Mouse (Mus musculus) forebrain, embryonic 14.5 days (tissue): Measurements from ENCODE around the gene Gemin5. TPM values are rescaled to one million over a fixed set of nuclear protein-coding genes. Genes with fewer than 3 reads are reported as not detected.
"Not testable (repeated sequence)": the region's sequence is repeated elsewhere in the genome, so short reads cannot be mapped to it uniquely, and the experiment has no call there.

Source experiments
- ATAC-seq: fragments of 200-750 bp; cut with Nextera tagmentation; 2 replicates; pipeline ENCODE4 v1.8.0; 2017; ENCODE audit warnings: mild to moderate bottlenecking, moderate library complexity
- DNase-seq: peaks from one replicate; pipeline ENCODE4 v3.0.0-alpha.2; 2015; ENCODE audit warnings: low spot score
- H3K27ac ChIP-seq: fragments of 300-500 bp; sonication (generic); 2 replicates; pipeline ENCODE4 v1.5.1; 2014; ENCODE audit warnings: low read depth, mild to moderate bottlenecking, control low read depth, low read length, moderate library complexity
- H3K27me3 ChIP-seq: fragments of 300-500 bp; sonication (generic); replicated peaks from 2 replicates; pipeline ENCODE4 v1.6.1; 2014; ENCODE audit warnings: low read length, control low read depth, mixed read lengths; ENCODE audit not compliant: control insufficient read depth, insufficient read depth
- H3K36me3 ChIP-seq: fragments of 300-500 bp; sonication (generic); 2 replicates; pipeline ENCODE4 v1.6.1; 2014; ENCODE audit warnings: low read length, control low read depth; ENCODE audit not compliant: control insufficient read depth, insufficient read depth
- H3K4me1 ChIP-seq: fragments of 300-500 bp; sonication (generic); 2 replicates; pipeline ENCODE4 v1.6.1; 2014; ENCODE audit warnings: antibody characterized with exemption, low read length, control low read depth; ENCODE audit not compliant: control insufficient read depth, insufficient read depth
- H3K4me2 ChIP-seq: fragments of 300-500 bp; sonication (generic); 2 replicates; pipeline ENCODE4 v1.6.1; 2014; ENCODE audit warnings: mild to moderate bottlenecking, control low read depth, low read length
- H3K4me3 ChIP-seq: fragments of 300-500 bp; sonication (generic); 2 replicates; pipeline ENCODE4 v1.5.1; 2014; ENCODE audit warnings: low read depth, low read length, control low read depth
- H3K9ac ChIP-seq: fragments of 300-500 bp; sonication (generic); 2 replicates; pipeline ENCODE4 v1.6.1; 2014; ENCODE audit warnings: mild to moderate bottlenecking, low read length, control low read depth, moderate library complexity
- H3K9me3 ChIP-seq: fragments of 300-500 bp; sonication (generic); replicated peaks from 2 replicates; pipeline ENCODE4 v1.6.1; 2016; ENCODE audit warnings: low read length, control low read depth, mixed read lengths; ENCODE audit not compliant: control insufficient read depth
- WGBS: fragments of 180-500 bp; shearing (Covaris S2); extraction: QIAGEN DNeasy Blood & Tissue Kit; methylation state at CpG from one replicate; pipeline ENCODE4 v1.1.7; 2014; 5-methylcytosine and 5-hydroxymethylcytosine counted together
- polyA plus RNA-seq: library from polyadenylated mRNA; unstranded; fragments of >200 nt; fragmentation: Nextera tagmentation; extraction: Ambion mirVana; gene quantifications from 2 replicates; pipeline ENCODE4 v1.2.1, GENCODE M21; 2014

The Gemin5 gene
- polyA plus RNA-seq, 1 experiment from 2014 or later: 15.0 TPM

DNA sequence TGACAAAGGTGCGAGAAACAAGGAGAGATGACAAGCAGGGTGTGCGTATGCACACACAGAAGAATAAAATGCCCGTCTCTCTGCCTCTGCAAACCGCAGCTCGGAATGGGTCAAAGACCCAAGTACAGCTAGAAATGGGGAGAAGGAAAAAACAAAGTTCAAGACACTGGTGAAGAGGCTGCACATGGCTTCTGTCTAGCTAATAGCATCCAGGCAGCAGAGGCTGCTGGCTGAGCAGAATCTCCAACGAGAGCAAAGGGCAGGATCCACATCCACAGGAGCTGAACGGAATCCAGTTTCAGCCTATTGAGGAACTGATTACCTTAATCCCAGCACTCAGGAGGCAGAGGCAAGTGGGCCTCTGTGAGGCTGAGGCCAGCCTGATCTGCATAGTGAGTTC, 12.4 kb upstream of the Gemin5 start:
- H3K4me3 ChIP-seq: no peak overlapping the region
- 93% methylated on average over 7 of the region's 7 CpGs for WGBS

DNA sequence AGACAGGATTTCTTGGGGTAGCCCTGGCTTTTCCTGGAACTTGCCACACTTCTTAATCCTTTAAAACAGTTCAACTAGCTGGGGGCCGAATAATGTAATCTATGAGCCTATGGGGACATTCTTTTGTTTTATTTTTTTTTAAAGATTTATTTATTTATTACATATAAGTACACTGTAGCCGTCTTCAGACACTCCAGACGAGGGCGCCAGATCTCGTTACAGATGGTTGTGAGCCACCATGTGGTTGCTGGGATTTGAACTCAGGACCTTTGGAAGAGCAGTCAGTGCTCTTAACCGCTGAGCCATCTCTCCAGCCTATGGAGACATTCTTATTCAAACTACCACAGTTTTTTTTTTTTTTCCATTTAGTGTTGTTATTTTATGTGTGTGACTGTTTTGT, 11.6 kb upstream of the Gemin5 start:
- whole genome bisulfite sequencing: 93% methylated on average over 6 of the region's 6 CpGs
- H3K27me3 ChIP-seq, H3K4me3 ChIP-seq, H3K4me1 ChIP-seq, H3K9ac ChIP-seq, DNase-seq, ATAC-seq, H3K27ac ChIP-seq, H3K4me2 ChIP-seq, H3K9me3 ChIP-seq: not testable (repeated sequence)
- H3K36me3 ChIP-seq: peaks cover 46% of the 10 kb centered on the region

More for the DNA sequence above, 12.4 kb upstream of the Gemin5 start:
- H3K4me1 ChIP-seq: no peaks in the 10 kb centered on the region
- no peaks in the 10 kb centered on the region for H3K27me3 ChIP-seq
- no peaks in the 10 kb centered on the region for H3K9me3 ChIP-seq
- no peak overlapping the region for H3K27ac ChIP-seq
- DNase-seq (no peak), ATAC-seq (no peak)
- H3K4me2 ChIP-seq: no peak overlapping the region
- no peak overlapping the region for H3K9ac ChIP-seq
- peaks cover 38% of the 10 kb centered on the region for H3K36me3 ChIP-seq

DNA sequence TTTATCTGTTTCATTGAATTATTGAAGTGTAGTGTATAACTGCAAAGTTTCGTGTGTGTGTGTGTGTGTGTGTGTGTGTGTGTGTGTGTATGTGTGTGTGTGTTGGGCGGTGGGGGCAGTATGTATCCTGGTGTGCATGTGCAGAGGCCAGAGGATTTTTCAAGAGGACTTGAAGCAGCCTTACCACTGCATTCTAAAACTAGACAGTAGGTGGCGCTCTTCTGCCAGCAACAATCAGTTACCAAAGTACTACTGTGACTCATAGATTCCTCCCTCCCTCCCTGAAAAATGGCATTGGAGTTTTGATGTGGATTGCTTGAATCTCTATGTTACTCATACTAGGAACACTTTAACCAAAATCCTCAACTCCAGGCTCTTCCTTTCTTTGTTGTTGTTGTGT, 11.2 kb upstream of the Gemin5 start:
- peak; percentile 42; the same call in 1 of the 2 replicates for ATAC-seq
- WGBS: 25% methylated on average over 3 of the region's 3 CpGs
- peak; percentile 86 for DNase-seq
- no peak overlapping the region for H3K27ac ChIP-seq
- no peak overlapping the region for H3K4me3 ChIP-seq
- H3K4me2 ChIP-seq: no peak overlapping the region
- no peaks in the 10 kb centered on the region for H3K4me1 ChIP-seq
- no peaks in the 10 kb centered on the region for H3K27me3 ChIP-seq
- H3K9me3 ChIP-seq: no peaks in the 10 kb centered on the region
- peaks cover 50% of the 10 kb centered on the region for H3K36me3 ChIP-seq
- H3K9ac ChIP-seq: no peak overlapping the region

DNA sequence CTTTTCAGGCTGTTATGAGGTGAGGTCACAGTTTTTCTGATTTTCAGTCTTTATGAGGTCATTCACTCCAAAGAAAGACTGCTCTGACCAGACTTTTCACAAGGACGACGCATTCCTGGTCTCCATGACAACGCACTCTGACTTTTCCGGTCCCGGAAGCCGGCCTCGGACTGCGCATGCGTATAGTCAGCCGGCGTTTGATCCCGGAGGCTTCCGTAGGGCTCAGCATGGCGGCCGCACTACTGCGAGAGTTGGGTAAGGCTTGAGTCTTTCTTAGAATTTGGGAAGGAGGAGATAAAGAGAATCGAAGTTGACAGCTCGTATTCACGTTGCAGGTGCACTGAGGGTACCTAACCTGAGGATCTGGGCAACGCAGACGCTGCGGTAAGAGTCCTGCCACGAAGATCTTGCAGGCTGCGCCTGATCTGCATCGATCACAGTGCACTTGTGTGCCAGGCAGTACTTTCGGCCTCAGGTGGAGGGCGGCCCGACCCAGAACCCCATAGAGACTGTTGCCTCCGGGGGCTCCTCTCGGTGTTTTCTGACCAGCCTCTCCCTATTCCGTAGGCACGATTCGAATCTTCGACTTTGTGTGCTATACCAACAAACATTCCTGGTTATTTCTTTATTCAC, 3.2 kb upstream of the Gemin5 start, which contains the start of gene Mrpl22:
Mrpl22 (plus strand) TSS at position 203 of the 633 bp plus-strand sequence.
- ATAC-seq (peak; percentile 79), DNase-seq (peak; percentile 98)
- Histone ChIP-seq H3K4me3 (peak within 1 kb of the TSS; percentile 70), H3K9me3 (no peaks in the 10 kb centered on the region), H3K4me1 (peaks cover 10% of the 10 kb centered on the region), H3K27me3 (no peaks in the 10 kb centered on the region), H3K36me3 (peaks cover 35% of the 10 kb centered on the region), H3K27ac (peak within 1 kb of the TSS; percentile 63), H3K9ac (peak within 1 kb of the TSS; percentile 84), H3K4me2 (peak within 1 kb of the TSS; percentile 83)
- WGBS: 1% methylated on average over 34 of the region's 34 CpGs

DNA sequence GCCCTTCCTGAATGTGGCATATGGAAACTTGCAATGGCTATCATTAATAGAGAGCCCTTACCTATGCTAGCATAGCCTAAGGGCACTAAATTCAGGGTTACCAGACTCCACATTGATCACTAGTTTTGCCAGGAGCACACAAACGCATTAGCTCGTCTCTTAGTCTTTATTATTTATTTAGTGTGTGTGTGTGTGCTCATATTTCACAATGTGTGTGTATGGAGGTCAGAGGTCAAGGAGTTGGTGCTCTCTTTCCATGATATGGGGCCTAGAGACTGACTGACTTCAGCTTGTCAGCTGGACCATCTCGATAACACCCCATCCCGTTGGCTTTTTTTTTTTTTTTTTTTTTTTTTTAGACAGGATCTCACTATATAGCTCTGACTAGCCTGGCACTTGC, 1.3 kb upstream of the Gemin5 start:
- DNase-seq (no peak), ATAC-seq (no peak)
- Histone ChIP-seq H3K9ac (no peak overlapping the region), H3K27me3 (no peaks in the 10 kb centered on the region), H3K36me3 (peaks cover 29% of the 10 kb centered on the region), H3K27ac (no peak overlapping the region), H3K9me3 (no peaks in the 10 kb centered on the region), H3K4me1 (peaks cover 10% of the 10 kb centered on the region), H3K4me2 (no peak overlapping the region), H3K4me3 (no peak overlapping the region)
- WGBS: 89% methylated on average over 4 of the region's 4 CpGs

DNA sequence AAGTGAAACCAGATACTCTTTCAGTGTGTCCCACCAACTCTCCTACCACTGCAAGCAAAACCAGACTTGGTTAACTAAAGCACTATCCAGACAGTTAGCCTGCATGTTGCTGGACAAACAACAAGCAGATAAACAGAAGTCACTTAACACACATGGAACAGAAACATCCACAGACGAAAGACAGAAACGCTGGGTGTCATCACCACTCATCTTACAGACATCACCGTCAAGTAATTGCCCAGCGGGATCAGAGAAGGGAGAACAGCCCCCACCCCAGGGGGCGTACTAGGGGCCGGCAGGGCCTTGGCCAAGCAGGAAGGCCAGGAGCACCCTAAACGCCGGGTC, 545 bp downstream of the Gemin5 start:
- peaks cover 31% of the 10 kb centered on the region for H3K36me3 ChIP-seq
- H3K4me1 ChIP-seq: peaks cover 10% of the 10 kb centered on the region
- peak; percentile 2 for DNase-seq
- peak overlapping the region; percentile 44; the same call in 1 of the 2 replicates for H3K27ac ChIP-seq
- peak overlapping the region; percentile 84 for H3K4me3 ChIP-seq
- peak overlapping the region; percentile 77 for H3K4me2 ChIP-seq
- no peak for ATAC-seq
- under 1% methylated on average over 8 of the region's 8 CpGs for WGBS
- H3K27me3 ChIP-seq: no peaks in the 10 kb centered on the region
- H3K9ac ChIP-seq: peak overlapping the region; percentile 74
- no peaks in the 10 kb centered on the region for H3K9me3 ChIP-seq

DNA sequence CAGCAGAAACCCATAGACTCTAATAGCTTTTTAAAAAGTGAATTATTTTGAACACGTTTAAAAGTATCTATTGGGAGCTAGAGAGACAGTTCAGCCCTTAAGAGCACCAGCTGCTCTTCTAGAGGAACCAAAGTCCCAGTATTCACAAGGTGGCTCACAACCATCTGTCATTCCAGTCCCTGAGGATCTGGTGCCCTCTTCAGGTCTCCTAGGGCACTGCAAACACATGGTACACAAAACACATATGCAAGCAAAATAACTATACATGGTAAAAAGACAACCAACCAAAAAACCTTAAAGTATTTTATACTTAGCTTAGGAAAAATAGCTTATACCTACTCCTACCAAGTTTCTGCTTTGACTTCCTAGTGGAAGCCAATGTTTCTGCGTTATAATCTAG, 3.3 kb downstream of the Gemin5 start:
- no peak overlapping the region for H3K9ac ChIP-seq
- peaks cover 4% of the 10 kb centered on the region; the same call in 1 of the 2 replicates for H3K4me1 ChIP-seq
- no peak for DNase-seq
- peaks cover 53% of the 10 kb centered on the region for H3K36me3 ChIP-seq
- no peak overlapping the region for H3K4me3 ChIP-seq
- 96% methylated on average over 2 of the region's 2 CpGs for WGBS
- no peaks in the 10 kb centered on the region for H3K27me3 ChIP-seq
- no peak overlapping the region for H3K4me2 ChIP-seq
- ATAC-seq: no peak
- no peak overlapping the region for H3K27ac ChIP-seq
- H3K9me3 ChIP-seq: no peaks in the 10 kb centered on the region

DNA sequence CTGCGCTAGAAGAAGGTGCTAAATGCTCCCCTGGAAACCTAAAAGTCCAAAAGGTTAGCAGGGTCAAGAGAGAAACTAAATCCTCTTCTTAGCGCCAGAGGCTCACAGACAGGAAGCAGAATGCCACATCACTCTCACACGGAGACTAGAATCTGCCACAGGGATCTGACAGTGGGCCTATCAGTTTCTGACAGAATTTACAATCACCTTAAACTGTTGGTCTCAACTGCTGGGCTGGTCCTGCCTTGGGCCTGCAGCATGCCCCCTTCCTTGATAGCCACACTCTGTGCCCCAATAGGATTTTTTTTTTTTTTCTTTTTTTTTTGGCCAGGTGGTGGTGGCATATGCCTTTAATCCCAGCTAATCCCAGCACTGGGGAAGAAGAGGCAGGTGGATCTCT, 11.5 kb downstream of the Gemin5 start:
- H3K27ac ChIP-seq: no peak overlapping the region
- no peak overlapping the region for H3K4me2 ChIP-seq
- no peak overlapping the region for H3K4me3 ChIP-seq
- H3K4me1 ChIP-seq: no peaks in the 10 kb centered on the region
- no peak for DNase-seq
- WGBS: 96% methylated on average over 3 of the region's 3 CpGs
- H3K9me3 ChIP-seq: no peaks in the 10 kb centered on the region
- H3K27me3 ChIP-seq: no peaks in the 10 kb centered on the region
- no peak overlapping the region for H3K9ac ChIP-seq
- H3K36me3 ChIP-seq: peaks cover 79% of the 10 kb centered on the region
- no peak for ATAC-seq

DNA sequence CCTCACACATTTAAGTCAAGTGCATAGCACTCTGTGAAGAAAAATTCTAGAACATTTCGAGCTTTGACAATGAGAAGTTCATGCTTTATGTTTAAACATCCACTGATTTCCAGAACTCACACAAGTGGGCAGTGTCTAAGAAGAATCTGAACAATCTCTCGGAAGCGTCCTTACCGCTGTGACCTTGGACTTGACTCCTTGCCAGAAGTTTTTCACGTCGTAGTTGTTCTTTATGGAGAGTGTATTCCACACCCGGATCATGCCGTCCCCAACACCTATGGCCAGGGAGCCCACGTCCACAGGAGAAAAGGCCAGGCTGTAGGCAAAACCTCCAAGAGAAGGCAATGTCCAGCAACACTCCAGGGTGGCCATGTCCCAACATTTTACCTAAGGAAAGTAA, 12.9 kb downstream of the Gemin5 start:
- Histone ChIP-seq H3K9ac (no peak overlapping the region), H3K27ac (no peak overlapping the region), H3K36me3 (peaks cover 73% of the 10 kb centered on the region), H3K4me2 (no peak overlapping the region), H3K4me1 (no peaks in the 10 kb centered on the region), H3K4me3 (no peak overlapping the region), H3K9me3 (no peaks in the 10 kb centered on the region), H3K27me3 (no peaks in the 10 kb centered on the region)
- no peak for ATAC-seq
- no peak for DNase-seq
- WGBS: 92% methylated on average over 9 of the region's 9 CpGs
